8 mouse cellular contexts compared by ENCODE assay signal in genomic region chr7:28311926-28312543, GRCm38 (mm10). TPM values are rescaled to one million over a fixed set of nuclear protein-coding genes. Genes with fewer than 3 reads are reported as not detected.
DNase-seq lines count a peak whose midpoint lies in the region; ATAC-seq lines count a peak whose summit lies in the region.

TSS of gene Timm50 (minus strand) at chr7:28312072.

- H3K4me3 ChIP-seq in hindbrain, embryonic 14.5 days (replicated peaks; ENCODE audit: low read length), result peak within 1 kb of the TSS; percentile 98

- H3K27ac ChIP-seq in hindbrain, embryonic 14.5 days, result peak within 1 kb of the TSS; percentile 71

- DNase-seq in R1 (ENCODE audit: low read depth, low spot score), result peak; percentile 98
- DNase-seq in cerebellum, postnatal 25 days, result peak; percentile 99
- peak; percentile 95 to 99 for DNase-seq in frontal cortex, postnatal 25 days (ENCODE audit: low spot score in 2 of 2)
- peak; percentile 98 for DNase-seq in hindbrain, embryonic 14.5 days (ENCODE audit: low spot score)
- peak; percentile 98 to 99 for DNase-seq in layer of hippocampus, postnatal 36 days
- DNase-seq in lung, postnatal 36 days, result peak; percentile 99
- peak; percentile 99 for DNase-seq in retina, postnatal 1 day
- peak; percentile 96 to 97 for DNase-seq in urinary bladder, adult 18-20 months (ENCODE audit: low spot score in 2 of 2)

- peaks cover 14% of the 10 kb centered on the region for H3K4me1 ChIP-seq in hindbrain, embryonic 14.5 days (replicated peaks; ENCODE audit: control insufficient read depth, insufficient read depth, low read length)

- peak; percentile 95 for ATAC-seq in hindbrain, embryonic 14.5 days (ENCODE audit: low FRiP score)

- under 1% methylated on average over 45 of the region's 45 CpGs for WGBS in hindbrain, embryonic 14.5 days

- H3K27me3 ChIP-seq in hindbrain, embryonic 14.5 days (ENCODE audit: control insufficient read depth, insufficient read depth, low read length), result no peaks in the 10 kb centered on the region

- H3K9me3 ChIP-seq in hindbrain, embryonic 14.5 days (ENCODE audit: control insufficient read depth, low read length), result no peaks in the 10 kb centered on the region

- H3K36me3 ChIP-seq in hindbrain, embryonic 14.5 days (replicated peaks; ENCODE audit: control insufficient read depth, insufficient read depth), result peaks cover 66% of the 10 kb centered on the region

- H3K4me2 ChIP-seq in hindbrain, embryonic 14.5 days (replicated peaks), result peak within 1 kb of the TSS; percentile 92

- H3K9ac ChIP-seq in hindbrain, embryonic 14.5 days, result peak within 1 kb of the TSS; percentile 93

RNA-seq across cellular contexts. Expression of gene Timm50, which starts in this region (rescaled TPM):
- 125 and 137 TPM in 2 replicates for polyA plus RNA-seq in hindbrain, embryonic 14.5 days (2014; fragmentation: Nextera tagmentation; extraction: Ambion mirVana)
- 10 to 100 TPM; 41.1 to 42.1 TPM for total RNA-seq in layer of hippocampus, postnatal 36 days (2021)

Comparison
In these comparisons a context has a peak if more than half of its experiments do, and no peak if none do; other contexts are left out.
1. Peak in every context shown above with its lines: DNase-seq, ATAC-seq, H3K4me3 ChIP-seq and H3K27ac ChIP-seq.